Mouse (Mus musculus) stomach, embryonic 16.5 days (tissue): Measurements from ENCODE around the gene Stt3a. TPM values are rescaled to one million over a fixed set of nuclear protein-coding genes. Genes with fewer than 3 reads are reported as not detected.

ENCODE experiments used
- ATAC-seq: fragments of 200-750 bp; cut with Nextera tagmentation; 2 replicates; pipeline ENCODE4 v1.8.0; 2017; ENCODE audit warnings: moderate number of reproducible peaks, moderate TSS enrichment; ENCODE audit not compliant: insufficient read depth, low FRiP score
- H3K27ac ChIP-seq: fragments of 300-500 bp; sonication (generic); 2 replicates; pipeline ENCODE4 v1.5.1; 2014; ENCODE audit warnings: low read length
- H3K27me3 ChIP-seq: fragments of 300-500 bp; sonication (generic); 2 replicates; pipeline ENCODE4 v1.6.1; 2014; ENCODE audit warnings: low read length, control low read depth, mixed read lengths; ENCODE audit not compliant: control insufficient read depth, insufficient read depth
- H3K36me3 ChIP-seq: fragments of 300-500 bp; sonication (generic); 2 replicates; pipeline ENCODE4 v1.6.1; 2014; ENCODE audit warnings: low read length; ENCODE audit not compliant: control insufficient read depth, insufficient read depth
- H3K4me1 ChIP-seq: fragments of 300-500 bp; sonication (generic); 2 replicates; pipeline ENCODE4 v1.6.1; 2014; ENCODE audit warnings: low read length, control low read depth, mixed read lengths; ENCODE audit not compliant: control insufficient read depth, insufficient read depth
- H3K4me2 ChIP-seq: fragments of 300-500 bp; sonication (generic); 2 replicates; pipeline ENCODE4 v1.6.1; 2014; ENCODE audit warnings: low read depth, low read length, mixed read lengths
- H3K4me3 ChIP-seq: fragments of 300-500 bp; sonication (generic); replicated peaks from 2 replicates; pipeline ENCODE4 v1.5.1; 2014; ENCODE audit warnings: mild to moderate bottlenecking, low read length
- H3K9ac ChIP-seq: fragments of 300-500 bp; sonication (generic); 2 replicates; pipeline ENCODE4 v1.6.1; 2014; ENCODE audit warnings: low read length
- H3K9me3 ChIP-seq: fragments of 300-500 bp; sonication (generic); replicated peaks from 2 replicates; pipeline ENCODE4 v1.6.1; 2016; ENCODE audit warnings: low read length, control low read depth; ENCODE audit not compliant: control insufficient read depth
- WGBS: fragments of 180-500 bp; shearing (Covaris S2); extraction: QIAGEN DNeasy Blood & Tissue Kit; methylation state at CpG from one replicate; pipeline ENCODE4 v1.1.7; 2014; 5-methylcytosine and 5-hydroxymethylcytosine counted together
- polyA plus RNA-seq: library from polyadenylated mRNA; unstranded; fragments of >200 nt; fragmentation: Nextera tagmentation; extraction: Ambion mirVana; gene quantifications from 2 replicates; pipeline ENCODE4 v1.2.1, GENCODE M21; 2015

The Stt3a gene
- polyA plus RNA-seq, 1 experiment from 2014 or later, result 341 TPM

- peaks cover 3% of the 10 kb centered on the region; the same call in 1 of the 2 replicates for H3K36me3 ChIP-seq
- 3% methylated on average over 12 of the region's 12 CpGs for WGBS
- H3K4me2 ChIP-seq, result peak within 1 kb of the TSS; percentile 71
- peak within 1 kb of the TSS; percentile 88 for H3K27ac ChIP-seq
- no peaks in the 10 kb centered on the region for H3K27me3 ChIP-seq
- no peak for ATAC-seq
- H3K4me3 ChIP-seq, result peak within 1 kb of the TSS; percentile 62
- peak within 1 kb of the TSS; percentile 76 for H3K9ac ChIP-seq
- H3K9me3 ChIP-seq, result no peaks in the 10 kb centered on the region
- 0 out of 2 replicates have a peak, but pooled peaks cover 3% of the 10 kb centered on the region for H3K4me1 ChIP-seq
Measured at GRCm38 (mm10) chr9:36727034-36727755, 40.3 kb downstream of the Stt3a start, which contains the start of gene Chek1. Gene Chek1, minus strand, starts transcription at chr9:36727065.

GRCm38 (mm10) chr9:36726131-36727033, 41.1 kb downstream of the Stt3a start:
- H3K27ac ChIP-seq, result peak overlapping the region; percentile 88
- no peaks in the 10 kb centered on the region for H3K27me3 ChIP-seq
- H3K4me2 ChIP-seq, result peak overlapping the region; percentile 71
- WGBS, result under 1% methylated on average over 53 of the region's 53 CpGs
- H3K4me1 ChIP-seq, result 0 out of 2 replicates have a peak, but pooled peaks cover 3% of the 10 kb centered on the region
- peak; percentile 93 for ATAC-seq
- H3K36me3 ChIP-seq, result peaks cover 4% of the 10 kb centered on the region; the same call in 1 of the 2 replicates
- H3K9ac ChIP-seq, result peak overlapping the region; percentile 76
- H3K9me3 ChIP-seq, result no peaks in the 10 kb centered on the region
- peak overlapping the region; percentile 62 for H3K4me3 ChIP-seq

DNA sequence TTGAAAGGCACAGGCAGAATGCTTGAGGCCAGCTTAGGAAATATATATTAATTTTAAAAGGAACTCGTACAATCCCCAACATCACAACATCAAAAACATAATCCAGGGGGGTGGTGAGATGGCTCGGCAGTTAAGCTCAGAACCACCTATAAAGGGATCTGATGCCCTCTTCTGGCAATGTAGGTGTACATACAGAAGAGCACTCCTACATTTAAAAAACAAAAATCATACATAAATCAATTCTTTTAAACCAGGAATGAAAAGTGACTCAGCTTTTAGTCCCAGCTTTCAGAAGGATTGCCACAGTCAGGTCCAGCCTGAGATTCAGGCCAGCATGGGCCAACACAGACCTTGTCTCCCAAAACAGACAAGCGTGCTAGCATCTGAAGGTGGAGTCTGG, 50.9 kb downstream of the Stt3a start:
- Histone ChIP-seq H3K9me3 (no peaks in the 10 kb centered on the region), H3K27me3 (no peaks in the 10 kb centered on the region), H3K4me1 (no peaks in the 10 kb centered on the region), H3K4me2 (no peak overlapping the region), H3K4me3 (no peak overlapping the region), H3K9ac (no peak overlapping the region), H3K36me3 (no peaks in the 10 kb centered on the region), H3K27ac (no peak overlapping the region)
- no peak for ATAC-seq
- 73% methylated on average over 3 of the region's 3 CpGs for WGBS

GRCm38 (mm10) chr9:36707304-36707703, 60.2 kb downstream of the Stt3a start:
- Histone ChIP-seq H3K9ac (no peak overlapping the region), H3K9me3 (no peaks in the 10 kb centered on the region), H3K36me3 (no peaks in the 10 kb centered on the region), H3K27ac (no peak overlapping the region), H3K4me2 (no peak overlapping the region), H3K4me1 (no peaks in the 10 kb centered on the region), H3K4me3 (no peak overlapping the region), H3K27me3 (no peaks in the 10 kb centered on the region)
- WGBS, result 81% methylated on average over 6 of the region's 6 CpGs
- no peak for ATAC-seq

GRCm38 (mm10) chr9:36705923-36706322, 61.6 kb downstream of the Stt3a start:
- no peak for ATAC-seq

GRCm38 (mm10) chr9:36694276-36694675, 73.2 kb downstream of the Stt3a start:
- Histone ChIP-seq H3K4me3 (no peak overlapping the region), H3K9ac (no peak overlapping the region), H3K27me3 (no peaks in the 10 kb centered on the region), H3K9me3 (no peaks in the 10 kb centered on the region), H3K27ac (no peak overlapping the region), H3K4me2 (no peak overlapping the region), H3K4me1 (no peaks in the 10 kb centered on the region), H3K36me3 (no peaks in the 10 kb centered on the region)
- ATAC-seq, result no peak
- WGBS, result 92% methylated on average over 10 of the region's 10 CpGs

More at GRCm38 (mm10) chr9:36705923-36706322, 61.6 kb downstream of the Stt3a start:
- no peak overlapping the region for H3K4me3 ChIP-seq
- H3K27me3 ChIP-seq, result no peaks in the 10 kb centered on the region
- H3K27ac ChIP-seq, result no peak overlapping the region
- 73% methylated on average over 3 of the region's 3 CpGs for WGBS
- no peaks in the 10 kb centered on the region for H3K36me3 ChIP-seq
- no peaks in the 10 kb centered on the region for H3K9me3 ChIP-seq
- H3K4me1 ChIP-seq, result no peaks in the 10 kb centered on the region
- no peak overlapping the region for H3K4me2 ChIP-seq
- no peak overlapping the region for H3K9ac ChIP-seq

DNA sequence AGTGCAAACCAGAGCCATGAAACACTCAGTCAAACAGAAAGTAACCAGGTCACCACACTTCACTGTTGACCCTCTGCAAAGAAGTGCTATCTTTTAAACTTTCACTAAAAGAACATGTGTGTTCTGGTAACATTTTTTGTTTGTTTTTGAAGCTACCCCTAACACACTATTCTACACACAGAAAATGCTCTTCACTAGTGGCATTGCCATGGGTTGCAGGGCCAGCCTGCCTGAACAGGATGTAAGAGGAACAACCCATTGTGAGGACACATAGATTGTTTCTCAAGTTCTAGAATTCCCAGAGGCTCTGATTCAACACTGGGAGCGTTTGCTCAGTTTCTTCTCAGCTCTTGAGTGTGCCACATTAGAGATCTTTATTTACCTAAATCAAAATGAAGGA, 74.6 kb downstream of the Stt3a start, which contains the start of gene Acrv1:
Gene Acrv1, plus strand, starts transcription at position 301 of the 400 bp plus-strand sequence.
- no peak within 1 kb of the TSS for H3K9ac ChIP-seq
- H3K4me1 ChIP-seq, result no peaks in the 10 kb centered on the region
- no peak within 1 kb of the TSS for H3K4me3 ChIP-seq
- no peak for ATAC-seq
- no peaks in the 10 kb centered on the region for H3K36me3 ChIP-seq
- WGBS, result 52% methylated on average over 1 of the region's 1 CpGs
- H3K27me3 ChIP-seq, result no peaks in the 10 kb centered on the region
- no peak within 1 kb of the TSS for H3K4me2 ChIP-seq
- no peaks in the 10 kb centered on the region for H3K9me3 ChIP-seq
- no peak within 1 kb of the TSS for H3K27ac ChIP-seq

- Histone ChIP-seq H3K9ac (no peak overlapping the region), H3K27ac (no peak overlapping the region), H3K4me1 (no peaks in the 10 kb centered on the region), H3K4me2 (no peak overlapping the region), H3K27me3 (no peaks in the 10 kb centered on the region), H3K9me3 (no peaks in the 10 kb centered on the region), H3K36me3 (no peaks in the 10 kb centered on the region), H3K4me3 (no peak overlapping the region)
- no peak for ATAC-seq
Measured at GRCm38 (mm10) chr9:36687329-36687728, 80.2 kb downstream of the Stt3a start.

GRCm38 (mm10) chr9:36681424-36681823, 86.1 kb downstream of the Stt3a start:
- Histone ChIP-seq H3K36me3 (no peaks in the 10 kb centered on the region), H3K27ac (no peak overlapping the region; the same call in 1 of the 2 replicates), H3K9me3 (no peaks in the 10 kb centered on the region), H3K4me3 (no peak overlapping the region), H3K27me3 (no peaks in the 10 kb centered on the region), H3K9ac (no peak overlapping the region), H3K4me1 (no peaks in the 10 kb centered on the region), H3K4me2 (no peak overlapping the region)
- peak; percentile 53; the same call in 1 of the 2 replicates for ATAC-seq
- WGBS, result 54% methylated on average over 2 of the region's 2 CpGs
